ENCODE assay signal across 8 mouse cellular contexts in genomic region chr9:99800076-99800475, GRCm38 (mm10).
A peak's percentile ranks its signal among the peaks of the same experiment; 100 is the strongest.
DNase-seq lines count a peak whose midpoint lies in the region; ATAC-seq and TF ChIP-seq lines count a peak whose summit lies in the region.

No protein-coding gene starts in this region.

- H3K4me1 ChIP-seq in heart, embryonic 15.5 days (replicated peaks): peaks cover 9% of the 10 kb centered on the region
- peaks cover 6% of the 10 kb centered on the region for H3K4me1 ChIP-seq in embryonic facial prominence, embryonic 12.5 days
- H3K4me1 ChIP-seq in kidney, embryonic 15.5 days: peaks cover 22% of the 10 kb centered on the region
- peaks cover 9% of the 10 kb centered on the region; the same call in 1 of the 2 replicates for H3K4me1 ChIP-seq in midbrain, postnatal 0 days (ENCODE audit: insufficient read depth, low read length)

- no peaks in the 10 kb centered on the region for H3K36me3 ChIP-seq in heart, embryonic 15.5 days
- no peaks in the 10 kb centered on the region for H3K36me3 ChIP-seq in embryonic facial prominence, embryonic 12.5 days
- H3K36me3 ChIP-seq in kidney, embryonic 15.5 days: no peaks in the 10 kb centered on the region
- H3K36me3 ChIP-seq in midbrain, postnatal 0 days (ENCODE audit: insufficient read depth, low read length): no peaks in the 10 kb centered on the region

- no peak for DNase-seq in heart, postnatal 4 days
- no peak for DNase-seq in midbrain, postnatal 0 days (ENCODE audit: low spot score)
- DNase-seq in MN1 (ENCODE audit: low spot score): no peak
- no peak for DNase-seq in T-cell, adult 2 months (ENCODE audit: low spot score)
- no peak for DNase-seq in lung, postnatal 14 days

- peak overlapping the region; percentile 47 for H3K9ac ChIP-seq in heart, embryonic 15.5 days
- H3K9ac ChIP-seq in embryonic facial prominence, embryonic 12.5 days: peak overlapping the region; percentile 24; the same call in 1 of the 2 replicates
- H3K9ac ChIP-seq in kidney, embryonic 15.5 days: 0 out of 2 replicates have a peak overlapping the region, but pooled peaks have one; percentile 3
- H3K9ac ChIP-seq in midbrain, postnatal 0 days (replicated peaks; ENCODE audit: low read length, poor library complexity, severe bottlenecking): no peak overlapping the region

- peaks cover 20% of the 10 kb centered on the region for H3K27me3 ChIP-seq in heart, embryonic 15.5 days
- 0 out of 2 replicates have a peak, but pooled peaks cover 4% of the 10 kb centered on the region for H3K27me3 ChIP-seq in embryonic facial prominence, embryonic 12.5 days
- H3K27me3 ChIP-seq in kidney, embryonic 15.5 days: no peaks in the 10 kb centered on the region
- H3K27me3 ChIP-seq in midbrain, postnatal 0 days (ENCODE audit: insufficient read depth, low read length): no peaks in the 10 kb centered on the region

- no peak overlapping the region for H3K27ac ChIP-seq in heart, embryonic 15.5 days
- H3K27ac ChIP-seq in embryonic facial prominence, embryonic 12.5 days: peak overlapping the region; percentile 7; the same call in 1 of the 2 replicates
- H3K27ac ChIP-seq in kidney, embryonic 15.5 days: peak overlapping the region; percentile 83
- 0 out of 2 replicates have a peak overlapping the region, but pooled peaks have one; percentile 26 for H3K27ac ChIP-seq in midbrain, postnatal 0 days (ENCODE audit: low read depth, low read length)

- WGBS in heart, embryonic 15.5 days: under 1% methylated on average over 13 of the region's 13 CpGs
- under 1% methylated on average over 13 of the region's 13 CpGs for WGBS in embryonic facial prominence, embryonic 12.5 days
- WGBS in kidney, embryonic 15.5 days: 1% methylated on average over 13 of the region's 13 CpGs
- 3% methylated on average over 13 of the region's 13 CpGs for WGBS in midbrain, postnatal 0 days

- peak overlapping the region; percentile 75 for H3K4me2 ChIP-seq in heart, embryonic 15.5 days
- H3K4me2 ChIP-seq in embryonic facial prominence, embryonic 12.5 days (replicated peaks): peak overlapping the region; percentile 57
- peak overlapping the region; percentile 78 for H3K4me2 ChIP-seq in kidney, embryonic 15.5 days
- peak overlapping the region; percentile 64 for H3K4me2 ChIP-seq in midbrain, postnatal 0 days (ENCODE audit: low read depth, low read length, poor library complexity, severe bottlenecking)

- H3K9me3 ChIP-seq in heart, embryonic 15.5 days (replicated peaks): no peaks in the 10 kb centered on the region
- no peaks in the 10 kb centered on the region for H3K9me3 ChIP-seq in embryonic facial prominence, embryonic 12.5 days
- no peaks in the 10 kb centered on the region for H3K9me3 ChIP-seq in kidney, embryonic 15.5 days (replicated peaks)
- no peaks in the 10 kb centered on the region for H3K9me3 ChIP-seq in midbrain, postnatal 0 days (ENCODE audit: low read length)

- peak overlapping the region; percentile 48 for H3K4me3 ChIP-seq in heart, embryonic 15.5 days
- peak overlapping the region; percentile 32 for H3K4me3 ChIP-seq in embryonic facial prominence, embryonic 12.5 days
- H3K4me3 ChIP-seq in kidney, embryonic 15.5 days (replicated peaks): peak overlapping the region; percentile 36
- H3K4me3 ChIP-seq in midbrain, postnatal 0 days (ENCODE audit: low read depth, low read length): peak overlapping the region; percentile 21

- ATAC-seq in heart, embryonic 15.5 days (replicated peaks; ENCODE audit: insufficient number of reproducible peaks, insufficient read depth, low FRiP score, low read depth): no peak
- 0 out of 2 replicates have a peak, but pooled peaks have one; percentile 4 for ATAC-seq in embryonic facial prominence, embryonic 12.5 days (ENCODE audit: insufficient number of reproducible peaks, insufficient read depth, low FRiP score, low TSS enrichment)
- 0 out of 2 replicates have a peak, but pooled peaks have one; percentile 6 for ATAC-seq in kidney, embryonic 15.5 days (replicated peaks; ENCODE audit: low FRiP score)
- ATAC-seq in midbrain, postnatal 0 days (ENCODE audit: low FRiP score): no peak

- no peak for TF ChIP-seq CTCF in midbrain, postnatal 0 days (IDR thresholded peaks at IDR 0.05)

Comparison
In these comparisons a context has a peak if more than half of its experiments do, and no peak if none do; other contexts are left out.
1. ATAC-seq: peak in embryonic facial prominence, embryonic 12.5 days (single experiment) and kidney, embryonic 15.5 days (single experiment); none in heart, embryonic 15.5 days (single experiment) and midbrain, postnatal 0 days (single experiment).
2. Peak in every context shown above with its lines, with median percentiles within 50 percentile points of each other: H3K4me2 ChIP-seq and H3K4me3 ChIP-seq.